Mouse (Mus musculus) small intestine, adult 2 months (tissue): ENCODE measurements around the gene St6galnac3.

ENCODE experiments used
- CTCF ChIP-seq: fragments of 200-500 bp; IDR thresholded peaks from 2 replicates; pipeline ENCODE4 v1.5.1; 2012; ENCODE audit warnings: low read depth, mild to moderate bottlenecking, control low read depth, inconsistent platforms, low read length, moderate library complexity, mixed read lengths; ENCODE audit not compliant: insufficient replicate concordance, insufficient read length; ENCODE audit errors: extremely low read depth
- POLR2A ChIP-seq: fragments of 200-500 bp; IDR thresholded peaks from 2 replicates; pipeline ENCODE4 v1.6.1; 2012; ENCODE audit warnings: low read depth, mild to moderate bottlenecking, control low read depth, inconsistent platforms, low read length, moderate library complexity

GRCm38 (mm10) chr3:153645803-153646202 lies 79.2 kb downstream of the St6galnac3 start:
- no peak for TF ChIP-seq CTCF
- no peak for TF ChIP-seq POLR2A
